ENCODE assay signal across 12 mouse cellular contexts in genomic region chr3:130860315-130860714, GRCm38 (mm10).
"Had no signal": no experiment of that assay in that cellular context is flagged by ENCODE, and none has a peak within 500 bp of the region (broad histone marks: within the 10 kb centered on the region; RNA-seq: fewer than 3 reads in every experiment).

No protein-coding gene starts in this region.

- H3K9me3 ChIP-seq: intestine, embryonic 15.5 days; kidney, embryonic 15.5 days; limb, embryonic 15.5 days; midbrain, embryonic 10.5 days; midbrain, embryonic 15.5 days; neural tube, embryonic 13.5 days had no signal

- DNase-seq: kidney, adult 18-20 months; kidney, postnatal 25 days; layer of hippocampus, postnatal 36 days; right cerebral cortex, postnatal 14 days; thymus, postnatal 36 days had no signal

- ATAC-seq: intestine, embryonic 15.5 days; midbrain, embryonic 15.5 days had no signal

- H3K9ac ChIP-seq: intestine, embryonic 15.5 days; kidney, embryonic 15.5 days; limb, embryonic 15.5 days; liver, embryonic 14.5 days; midbrain, embryonic 15.5 days; neural tube, embryonic 13.5 days had no signal

- H3K27me3 ChIP-seq: intestine, embryonic 15.5 days; kidney, embryonic 15.5 days; limb, embryonic 15.5 days; midbrain, embryonic 15.5 days; neural tube, embryonic 13.5 days had no signal

- H3K36me3 ChIP-seq: intestine, embryonic 15.5 days; kidney, embryonic 15.5 days; limb, embryonic 15.5 days; midbrain, embryonic 10.5 days; midbrain, embryonic 15.5 days; neural tube, embryonic 13.5 days had no signal

- H3K4me1 ChIP-seq: intestine, embryonic 15.5 days; kidney, embryonic 15.5 days; limb, embryonic 15.5 days; midbrain, embryonic 15.5 days; neural tube, embryonic 13.5 days had no signal

- H3K4me2 ChIP-seq: intestine, embryonic 15.5 days; kidney, embryonic 15.5 days; limb, embryonic 15.5 days; midbrain, embryonic 15.5 days; neural tube, embryonic 13.5 days had no signal

- H3K4me3 ChIP-seq: intestine, embryonic 15.5 days; kidney, embryonic 15.5 days; limb, embryonic 15.5 days; midbrain, embryonic 10.5 days; midbrain, embryonic 15.5 days; neural tube, embryonic 13.5 days had no signal

- H3K27ac ChIP-seq: intestine, embryonic 15.5 days; kidney, embryonic 15.5 days; limb, embryonic 15.5 days; liver, embryonic 14.5 days; midbrain, embryonic 10.5 days; midbrain, embryonic 15.5 days; neural tube, embryonic 13.5 days had no signal
